Mouse (Mus musculus) B cell, adult 2 months (primary cell): ENCODE data around the gene Tpt1.

ENCODE experiments used
- DNase-seq, 2 experiments: peaks; one replicate each; pipeline ENCODE4 v3.0.0; 2022

The Tpt1 gene

DNA sequence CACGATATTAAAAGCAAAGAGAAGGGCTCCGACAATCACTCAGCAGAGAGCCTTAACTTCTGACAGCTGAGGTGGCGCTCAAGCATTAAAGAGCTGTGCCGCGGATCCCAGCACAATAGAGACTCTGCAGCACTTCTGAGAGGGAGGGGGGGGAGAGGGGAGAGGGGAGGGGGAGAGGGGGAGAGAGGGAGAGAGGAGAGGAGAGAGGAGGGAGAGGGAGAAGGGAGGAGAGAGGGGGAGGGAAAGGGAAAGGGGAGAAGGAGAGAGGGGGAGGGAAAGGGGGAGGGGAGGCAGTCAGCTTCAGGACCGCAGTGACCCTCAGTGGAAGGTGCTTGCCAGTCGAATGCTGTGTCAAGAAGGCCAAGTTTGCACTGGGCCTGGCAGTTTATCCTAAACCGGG lies 34.1 kb downstream of the Tpt1 start:
- no peak for DNase-seq

DNA sequence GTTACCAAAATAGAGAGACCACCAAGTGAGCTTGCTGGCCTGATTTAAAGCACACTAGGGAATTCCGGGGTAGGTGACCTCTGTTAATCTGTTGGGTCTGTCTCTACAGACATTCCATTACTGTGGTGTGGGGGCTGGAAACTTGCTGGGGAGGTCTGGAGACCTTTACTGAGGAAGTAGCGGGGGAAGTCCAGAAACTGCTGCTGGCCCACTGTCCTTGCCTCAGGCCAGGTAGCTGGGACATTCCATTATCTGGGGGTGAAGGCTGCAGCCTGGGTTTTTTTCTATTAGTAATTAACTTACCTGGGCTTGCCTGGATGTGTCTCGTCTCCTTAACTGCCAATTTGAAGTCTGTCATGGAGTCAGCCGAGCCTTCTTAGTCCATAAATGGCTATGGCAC lies 37.0 kb downstream of the Tpt1 start:
- DNase-seq = no peak

DNA sequence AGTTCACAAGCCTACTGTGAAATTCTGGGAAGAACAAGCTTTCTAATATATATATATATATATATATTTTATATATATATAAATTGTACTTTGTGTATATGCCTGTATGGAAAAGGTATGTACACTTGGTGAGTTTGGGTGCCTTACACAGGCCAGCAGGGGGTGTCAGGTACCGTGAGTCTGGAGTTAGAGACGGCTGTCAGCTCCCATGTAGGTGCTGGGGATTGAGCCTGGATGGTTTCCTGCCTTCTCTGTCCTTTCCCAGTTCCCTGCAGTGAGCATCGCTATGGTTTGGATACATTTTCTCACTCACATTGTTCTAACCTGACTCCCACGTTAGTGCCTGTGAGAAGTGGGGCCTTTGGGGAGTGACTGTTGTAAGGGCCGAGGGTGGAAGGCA lies 38.4 kb downstream of the Tpt1 start:
- no peak for DNase-seq

DNA sequence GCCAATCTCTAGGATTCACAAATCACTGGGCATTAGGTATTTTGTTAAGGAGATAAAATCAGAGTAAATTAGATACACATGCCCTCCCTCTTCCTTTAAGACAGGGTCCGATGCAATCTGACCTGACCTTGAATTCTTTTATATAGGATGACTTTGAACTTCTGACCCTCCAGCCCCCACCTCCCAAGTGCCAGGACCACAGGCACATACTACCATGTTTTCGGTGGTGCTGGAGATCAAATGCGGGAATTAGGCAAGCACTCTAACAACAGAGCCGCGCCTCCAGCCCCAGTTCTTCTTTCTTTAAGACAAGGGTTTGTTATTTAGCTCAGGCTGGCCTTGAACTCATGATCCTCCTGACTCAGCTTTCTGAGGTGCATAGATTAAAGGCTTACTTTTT lies 39.0 kb downstream of the Tpt1 start:
- no peak for DNase-seq

DNA sequence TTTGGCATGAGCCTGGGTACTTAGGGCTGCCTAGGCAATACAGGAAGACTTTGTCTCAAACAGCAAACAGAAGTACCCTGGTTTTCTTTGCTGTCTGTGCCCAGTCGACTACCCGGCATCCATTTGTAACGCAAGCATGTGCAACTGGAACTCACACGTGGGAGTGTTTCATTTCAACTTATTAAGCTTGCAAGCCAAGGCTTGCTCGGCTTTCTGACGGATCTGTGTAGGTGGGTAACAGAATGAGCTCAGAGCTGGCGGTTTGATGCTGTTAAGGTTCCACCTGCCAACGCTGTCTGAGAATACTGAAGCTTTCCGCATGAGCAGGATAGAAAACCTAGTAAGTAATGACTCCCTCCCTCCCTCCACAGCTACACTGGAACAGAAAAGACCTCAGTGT lies 47.2 kb downstream of the Tpt1 start:
- no peak for DNase-seq
